ENCODE assay signal across 20 mouse cellular contexts in genomic region chr6:85864900-85865639, GRCm38 (mm10). TPM values are rescaled to one million over a fixed set of nuclear protein-coding genes. Genes with fewer than 3 reads are reported as not detected.
DNase-seq lines count a peak whose midpoint lies in the region; ATAC-seq and TF ChIP-seq lines count a peak whose summit lies in the region.
"Not testable (repeated sequence)": the region's sequence is repeated elsewhere in the genome, so short reads cannot be mapped to it uniquely, and the experiment has no call there.
"Had no signal": no experiment of that assay in that cellular context is flagged by ENCODE, and none has a peak within 500 bp of the region (broad histone marks: within the 10 kb centered on the region; RNA-seq: fewer than 3 reads in every experiment).

No protein-coding gene starts in this region.

- H3K4me1 ChIP-seq in hindbrain, embryonic 15.5 days (replicated peaks), result not testable (repeated sequence)

- H3K9me3 ChIP-seq in hindbrain, embryonic 15.5 days, result not testable (repeated sequence)

- H3K36me3 ChIP-seq in hindbrain, embryonic 15.5 days, result not testable (repeated sequence)

- not testable (repeated sequence) for H3K27ac ChIP-seq in gastrocnemius, adult 2 months; hindbrain, embryonic 15.5 days (replicated peaks)

- H3K4me2 ChIP-seq in hindbrain, embryonic 15.5 days, result not testable (repeated sequence)

- intact Hi-C loops in gastrocnemius, adult 2 months (cut with DNase I), result not testable (repeated sequence)

- ATAC-seq in hindbrain, embryonic 15.5 days (ENCODE audit: low FRiP score, low read depth), result peak; percentile 79

- H3K4me3 ChIP-seq in gastrocnemius, adult 2 months; hindbrain, embryonic 15.5 days: not testable (repeated sequence)

- not testable (repeated sequence) for H3K9ac ChIP-seq in hindbrain, embryonic 15.5 days

- TF ChIP-seq CTCF in gastrocnemius, adult 2 months (IDR thresholded peaks at IDR 0.05), result not testable (repeated sequence)

- H3K27me3 ChIP-seq in hindbrain, embryonic 15.5 days, result not testable (repeated sequence)

- WGBS in hindbrain, embryonic 15.5 days, result 75% methylated on average over 6 of the region's 7 CpGs

- peak; percentile 48 for DNase-seq in adrenal gland, postnatal 10 days
- peak; percentile 14 for DNase-seq in cerebellum, adult 9-10 months
- peak; percentile 19 for DNase-seq in gastrocnemius, adult 2 months
- DNase-seq in kidney, adult 9 months, result peak; percentile 84
- DNase-seq in layer of hippocampus, postnatal 10 days (ENCODE audit: low spot score in 2 of 2), result peak; percentile 40 to 47
- peak; percentile 2 for DNase-seq in lung, postnatal 14 days
- DNase-seq in skeletal muscle tissue, adult 2 months (ENCODE audit: low read depth, low spot score), result peak; percentile 26

RNA-seq across cellular contexts. Expression of gene Nat8f2, which starts 3.9 kb away (rescaled TPM):
- under 1 TPM; 0.63 to 0.88 TPM for total RNA-seq in adrenal gland, postnatal 10 days (2021)
- not detected for total RNA-seq in gastrocnemius, adult 2 months (2021)
- polyA plus RNA-seq in hindbrain, embryonic 15.5 days (2015; fragmentation: Nextera tagmentation; extraction: Ambion mirVana), result not detected in 2 replicates
- total RNA-seq in layer of hippocampus, postnatal 10 days (2021), result 1 to 10 TPM in 1 of 2 experiments, under 1 TPM in 1; 0.76 to 1.1 TPM
- total RNA-seq: granulocyte monocyte progenitor cell, adult 5-6 weeks; heart, postnatal 36 days; monocyte, adult 5-6 weeks had no signal
- polyA plus RNA-seq: embryonic facial prominence, embryonic 13.5 days; forebrain, embryonic 15.5 days; heart, embryonic 13.5 days; limb, embryonic 12.5 days; liver, embryonic 13.5 days; lung, embryonic 14.5 days; midbrain, embryonic 11.5 days; neural tube, embryonic 12.5 days had no signal

RNA-seq across cellular contexts. Expression of gene Nat8, which starts 33.2 kb away (rescaled TPM):
- 1 to 10 TPM in 1 of 2 experiments, under 1 TPM in 1; 0.90 to 1.1 TPM for total RNA-seq in adrenal gland, postnatal 10 days (2021)
- total RNA-seq in gastrocnemius, adult 2 months (2021), result not detected
- polyA plus RNA-seq in hindbrain, embryonic 15.5 days (2015; fragmentation: Nextera tagmentation; extraction: Ambion mirVana), result 0.14 TPM in 1 of 2 replicates, not detected in the other
- total RNA-seq in layer of hippocampus, postnatal 10 days (2021), result 1 to 10 TPM; 1.3 to 1.8 TPM
- total RNA-seq: granulocyte monocyte progenitor cell, adult 5-6 weeks; heart, postnatal 36 days; monocyte, adult 5-6 weeks had no signal
- polyA plus RNA-seq: embryonic facial prominence, embryonic 13.5 days; forebrain, embryonic 15.5 days; heart, embryonic 13.5 days; limb, embryonic 12.5 days; liver, embryonic 13.5 days; lung, embryonic 14.5 days; midbrain, embryonic 11.5 days; neural tube, embryonic 12.5 days had no signal

RNA-seq across cellular contexts. Expression of gene Nat8f4, which starts 39.6 kb away (rescaled TPM):
- total RNA-seq in adrenal gland, postnatal 10 days (2021), result 1 to 10 TPM; 6.1 to 9.9 TPM
- under 1 TPM; 0.15 to 0.28 TPM for total RNA-seq in gastrocnemius, adult 2 months (2021)
- 6.2 and 6.6 TPM in 2 replicates for polyA plus RNA-seq in hindbrain, embryonic 15.5 days (2015; fragmentation: Nextera tagmentation; extraction: Ambion mirVana)
- total RNA-seq in layer of hippocampus, postnatal 10 days (2021), result 1 to 10 TPM; 3.8 to 4.3 TPM

RNA-seq across cellular contexts. Expression of gene Nat8f5, which starts 44.3 kb away (rescaled TPM):
- total RNA-seq in adrenal gland, postnatal 10 days (2021), result under 1 TPM; 0.27 to 0.91 TPM
- not detected for total RNA-seq in gastrocnemius, adult 2 months (2021)
- 0.16 and 0.26 TPM in 2 replicates for polyA plus RNA-seq in hindbrain, embryonic 15.5 days (2015; fragmentation: Nextera tagmentation; extraction: Ambion mirVana)
- 1 to 10 TPM; 1.5 TPM for total RNA-seq in layer of hippocampus, postnatal 10 days (2021)
- total RNA-seq: granulocyte monocyte progenitor cell, adult 5-6 weeks; heart, postnatal 36 days; monocyte, adult 5-6 weeks had no signal
- polyA plus RNA-seq: embryonic facial prominence, embryonic 13.5 days; forebrain, embryonic 15.5 days; heart, embryonic 13.5 days; kidney, embryonic 14.5 days; limb, embryonic 12.5 days; liver, embryonic 13.5 days; lung, embryonic 14.5 days; midbrain, embryonic 11.5 days; neural tube, embryonic 12.5 days had no signal

RNA-seq across cellular contexts. Expression of gene Nat8f6, which starts 44.3 kb away (rescaled TPM):
- under 1 TPM; 0.21 to 0.33 TPM for total RNA-seq in adrenal gland, postnatal 10 days (2021)
- not detected for total RNA-seq in gastrocnemius, adult 2 months (2021)
- not detected in 2 replicates for polyA plus RNA-seq in hindbrain, embryonic 15.5 days (2015; fragmentation: Nextera tagmentation; extraction: Ambion mirVana)
- under 1 TPM; 0.48 to 0.87 TPM for total RNA-seq in layer of hippocampus, postnatal 10 days (2021)
- total RNA-seq: granulocyte monocyte progenitor cell, adult 5-6 weeks; heart, postnatal 36 days; monocyte, adult 5-6 weeks had no signal
- polyA plus RNA-seq: embryonic facial prominence, embryonic 13.5 days; forebrain, embryonic 15.5 days; kidney, embryonic 14.5 days; limb, embryonic 12.5 days; liver, embryonic 13.5 days; lung, embryonic 14.5 days; midbrain, embryonic 11.5 days; neural tube, embryonic 12.5 days had no signal

Comparison
In these comparisons a context has a peak if more than half of its experiments do, and no peak if none do; other contexts are left out.
1. DNase-seq: peak in every context shown above with its lines; median percentile 84 in kidney, adult 9 months; 48 in adrenal gland, postnatal 10 days; 44 in layer of hippocampus, postnatal 10 days; 26 in skeletal muscle tissue, adult 2 months; 19 in gastrocnemius, adult 2 months; 14 in cerebellum, adult 9-10 months; 2 in lung, postnatal 14 days.